Mouse (Mus musculus): Measurements from ENCODE around the gene Ddx4.
A peak's percentile ranks its signal among the peaks of the same experiment; 100 is the strongest.
"Not testable (repeated sequence)": the region's sequence is repeated elsewhere in the genome, so short reads cannot be mapped to it uniquely, and the experiment has no call there.

The Ddx4 gene

GRCm38 (mm10) chr13:112636498-112636897, 15.8 kb downstream of the Ddx4 start:
- DNase-seq (ENCODE audit: low read depth, low spot score), result no peak

- DNase-seq (ENCODE audit: low read depth, low spot score), result no peak
Measured at GRCm38 (mm10) chr13:112635174-112635837, 17.0 kb downstream of the Ddx4 start.

- no peak for DNase-seq (ENCODE audit: low read depth, low spot score)
Measured at GRCm38 (mm10) chr13:112625566-112625965, 26.7 kb downstream of the Ddx4 start.

- no peak for DNase-seq (ENCODE audit: low read depth, low spot score)
Measured at GRCm38 (mm10) chr13:112624622-112625021, 27.7 kb downstream of the Ddx4 start.

- DNase-seq (ENCODE audit: low read depth, low spot score), result no peak
Measured at GRCm38 (mm10) chr13:112623656-112624055, 28.6 kb downstream of the Ddx4 start.

GRCm38 (mm10) chr13:112621592-112621991, 30.7 kb downstream of the Ddx4 start:
- DNase-seq (ENCODE audit: low read depth, low spot score), result no peak

GRCm38 (mm10) chr13:112608606-112609005, 43.7 kb downstream of the Ddx4 start:
- DNase-seq (ENCODE audit: low read depth, low spot score), result no peak

- DNase-seq (ENCODE audit: low read depth, low spot score), result no peak
Measured at GRCm38 (mm10) chr13:112604411-112604810, 47.9 kb downstream of the Ddx4 start.

GRCm38 (mm10) chr13:112603839-112604238, 48.4 kb downstream of the Ddx4 start:
- no peak for DNase-seq (ENCODE audit: low read depth, low spot score)

GRCm38 (mm10) chr13:112602607-112603006, 49.7 kb downstream of the Ddx4 start:
- no peak for DNase-seq (ENCODE audit: low read depth, low spot score)

- not testable (repeated sequence) for DNase-seq (ENCODE audit: low read depth, low spot score)
Measured at GRCm38 (mm10) chr13:112594260-112594659, 58.0 kb downstream of the Ddx4 start, which contains the start of gene Il31ra. TSS of gene Il31ra (minus strand) at chr13:112594360.

- DNase-seq (ENCODE audit: low read depth, low spot score), result no peak
Measured at GRCm38 (mm10) chr13:112590254-112590653, 62.0 kb downstream of the Ddx4 start.

GRCm38 (mm10) chr13:112589625-112590024, 62.6 kb downstream of the Ddx4 start:
- DNase-seq (ENCODE audit: low read depth, low spot score), result no peak

GRCm38 (mm10) chr13:112584556-112585237, 67.6 kb downstream of the Ddx4 start:
- DNase-seq (ENCODE audit: low read depth, low spot score), result no peak

GRCm38 (mm10) chr13:112582291-112582690, 70.0 kb downstream of the Ddx4 start:
- DNase-seq (ENCODE audit: low read depth, low spot score), result no peak

GRCm38 (mm10) chr13:112581796-112582195, 70.5 kb downstream of the Ddx4 start:
- no peak for DNase-seq (ENCODE audit: low read depth, low spot score)

GRCm38 (mm10) chr13:112580590-112581320, 71.5 kb downstream of the Ddx4 start:
- no peak for DNase-seq (ENCODE audit: low read depth, low spot score)

- not testable (repeated sequence) for DNase-seq (ENCODE audit: low read depth, low spot score)
Measured at GRCm38 (mm10) chr13:112578041-112578440, 74.2 kb downstream of the Ddx4 start.

GRCm38 (mm10) chr13:112573800-112574199, 78.5 kb downstream of the Ddx4 start:
- peak; percentile 38 for DNase-seq (ENCODE audit: low read depth, low spot score)

- DNase-seq (ENCODE audit: low read depth, low spot score), result no peak
Measured at GRCm38 (mm10) chr13:112570768-112571167, 81.5 kb downstream of the Ddx4 start.

GRCm38 (mm10) chr13:112569606-112570005, 82.7 kb downstream of the Ddx4 start:
- no peak for DNase-seq (ENCODE audit: low read depth, low spot score)

- no peak for DNase-seq (ENCODE audit: low read depth, low spot score)
Measured at GRCm38 (mm10) chr13:112560554-112561138, 91.6 kb downstream of the Ddx4 start.
